Mouse (Mus musculus) brain, adult 10 weeks (tissue): ENCODE results near the gene Gm10413. TPM values are rescaled to one million over a fixed set of nuclear protein-coding genes. Genes with fewer than 3 reads are reported as not detected.

Experiments used
- polyA plus RNA-seq: library from polyadenylated mRNA; stranded (reverse); fragments of 350-450 nt; fragmentation: Illumina TruSeq; extraction: RNeasy Lipid Tissue Mini Kit (QIAGEN cat#74804); gene quantifications from one replicate; pipeline ENCODE4 v1.2.3, GENCODE M21; 2015; ENCODE audit warnings: low read depth, low replicate concordance

Gm10413 gene
- polyA plus RNA-seq, result not detected

GRCm38 (mm10) chr14:3394793-3395192, at the start of gene Gm10413:
Gene Gm10413, plus strand, starts transcription at chr14:3395093.

GRCm38 (mm10) chr14:3412314-3412713, 17.4 kb downstream of the Gm10413 start, which contains the start of gene Gm10409:
Gene Gm10409, plus strand, starts transcription at chr14:3412614.

GRCm38 (mm10) chr14:3427803-3428202, 32.9 kb downstream of the Gm10413 start, which contains the start of gene Gm3005:
Gene Gm3005, plus strand, starts transcription at chr14:3428103.

GRCm38 (mm10) chr14:3449079-3449478, 54.2 kb downstream of the Gm10413 start, which contains the start of gene Gm10408:
Gene Gm10408, plus strand, starts transcription at chr14:3449379.

Other genes with a start within 250 kb of the Gm10413 start
- gene Gm5795, start 206.8 kb upstream of the Gm10413 start, polyA plus RNA-seq, result not detected
- 8.9 TPM for gene D830030K20Rik, start 186.6 kb upstream of the Gm10413 start, polyA plus RNA-seq
- 0.27 TPM for gene Gm2956, start 62.5 kb upstream of the Gm10413 start, polyA plus RNA-seq
- gene Gm10409, start 17.5 kb downstream of the Gm10413 start, polyA plus RNA-seq, result 4.3 TPM
- gene Gm3005, start 33.0 kb downstream of the Gm10413 start, polyA plus RNA-seq, result 1.4 TPM
- gene Gm10408, start 54.3 kb downstream of the Gm10413 start, polyA plus RNA-seq, result not detected
- not detected for gene Gm3012, start 239.4 kb downstream of the Gm10413 start, polyA plus RNA-seq